Mouse (Mus musculus) lung, adult 2 months (tissue): ENCODE data around the gene Mybpc2.

Experiments used
- CTCF ChIP-seq: fragments of 200-500 bp; IDR thresholded peaks from 2 replicates; pipeline ENCODE4 v1.5.1; 2011; ENCODE audit warnings: mild to moderate bottlenecking, low read length, control low read depth; ENCODE audit not compliant: insufficient read depth
- POLR2A ChIP-seq: fragments of 200-500 bp; IDR thresholded peaks from 2 replicates; pipeline ENCODE4 v1.6.1; 2011; ENCODE audit warnings: low read depth, mild to moderate bottlenecking, control low read depth, low read length, borderline replicate concordance; ENCODE audit errors: extremely low read depth

DNA sequence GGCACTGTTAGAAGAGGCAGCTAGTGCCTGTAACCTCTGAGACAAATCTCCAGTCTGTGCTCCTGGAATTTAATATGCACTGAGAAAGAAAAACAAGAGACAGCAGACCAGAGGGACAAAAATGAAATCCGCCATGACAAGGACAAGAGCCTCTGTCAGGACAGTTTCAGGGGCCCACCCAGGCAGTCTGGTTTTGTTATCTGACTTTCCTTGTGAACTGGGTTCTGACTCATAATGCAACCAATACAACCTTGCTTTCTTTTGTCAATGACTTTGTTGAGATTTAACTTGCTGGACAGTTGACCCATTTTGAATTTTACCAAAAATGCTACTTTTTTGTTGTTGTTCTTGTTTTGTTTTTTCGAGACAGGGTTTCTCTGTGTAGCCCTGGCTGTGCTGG is 33.2 kb upstream of the Mybpc2 start:
- TF ChIP-seq CTCF = no peak
- TF ChIP-seq POLR2A = no peak
